Mouse (Mus musculus): ENCODE results near the gene Vmn2r1. TPM values are rescaled to one million over a fixed set of nuclear protein-coding genes. Genes with fewer than 3 reads are reported as not detected.

Gene Vmn2r1
- 0.13 and 0.15 TPM in 2 replicates for polyA plus RNA-seq (2012; rRNA removed)

DNA sequence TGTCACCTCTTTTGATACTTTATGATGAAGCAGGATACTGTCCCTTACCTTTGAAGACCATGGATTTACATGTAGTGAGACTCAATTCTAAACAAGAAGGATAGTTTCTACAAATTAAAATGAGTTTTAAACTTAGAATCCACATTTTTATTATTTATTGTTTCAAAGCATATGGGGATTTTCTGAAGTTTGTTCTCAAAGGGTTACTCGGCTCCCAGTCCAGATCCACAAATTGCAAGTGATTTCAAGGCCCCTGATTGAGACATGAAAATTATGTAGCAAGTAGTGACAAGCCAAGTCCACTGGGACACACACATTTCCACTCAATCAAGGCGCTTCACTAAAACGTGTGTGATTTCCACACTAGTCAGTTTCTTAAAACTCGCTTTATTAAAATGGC lies at the start of gene Vmn2r1:
TSS of gene Vmn2r1 (plus strand) at position 301 of the 400 bp plus-strand sequence.
- H3K4me3 ChIP-seq (ENCODE audit: control insufficient read depth, low read depth, low read length) = no peak within 1 kb of the TSS
- no peak for TF ChIP-seq POLR2A (IDR thresholded peaks at IDR 0.05; ENCODE audit: control insufficient read depth, low read depth, low read length)
- TF ChIP-seq CTCF (IDR thresholded peaks at IDR 0.05; ENCODE audit: control insufficient read depth, insufficient read depth, insufficient replicate concordance, low read depth, low read length) = no peak
- no peaks in the 10 kb centered on the region for H3K4me1 ChIP-seq (ENCODE audit: control insufficient read depth, insufficient read depth, low read length)
- H3K27ac ChIP-seq (ENCODE audit: control insufficient read depth, insufficient read depth, low read depth, low read length) = no peak within 1 kb of the TSS
- H3K36me3 ChIP-seq (ENCODE audit: control insufficient read depth, insufficient read depth, low read length) = no peaks in the 10 kb centered on the region
- no peaks in the 10 kb centered on the region for H3K27me3 ChIP-seq (ENCODE audit: control insufficient read depth, insufficient read depth, low read length)

DNA sequence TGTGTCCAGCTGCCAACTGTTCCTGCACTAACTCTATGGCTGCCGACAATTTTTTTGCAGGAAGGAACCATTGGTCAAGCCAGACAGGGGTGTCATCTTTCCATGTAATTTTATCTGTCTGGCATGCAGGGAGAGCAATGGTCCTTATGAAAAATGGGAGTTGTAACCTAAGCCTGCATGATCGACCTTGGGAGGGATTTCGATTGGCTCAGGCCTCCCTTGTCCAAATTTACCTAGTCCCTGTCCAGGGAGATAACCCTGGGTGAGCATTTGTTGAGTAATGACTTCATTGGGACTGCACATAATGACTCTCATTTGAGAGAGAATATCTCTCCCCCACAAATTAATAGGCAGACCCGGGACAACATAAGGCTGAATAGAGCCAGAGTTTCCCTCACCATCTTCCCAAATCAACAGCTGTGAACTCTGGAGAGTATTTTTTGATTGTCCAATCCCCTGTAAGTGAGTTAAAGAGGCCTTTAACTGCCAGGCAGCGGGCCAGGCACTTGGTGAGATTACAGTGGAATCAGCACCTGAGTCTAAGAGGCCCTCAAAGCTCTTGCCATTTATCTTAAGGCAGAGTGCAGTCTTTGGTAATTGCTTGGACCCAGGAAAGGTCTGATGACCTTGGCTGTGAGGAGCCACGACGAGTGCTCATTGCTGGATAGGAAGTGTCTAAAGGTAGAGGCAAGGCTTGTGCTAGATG lies 43.1 kb upstream of the Vmn2r1 start:
- H3K4me1 ChIP-seq (ENCODE audit: control insufficient read depth, insufficient read depth, low read length) = peaks cover 2% of the 10 kb centered on the region; the same call in 1 of the 2 replicates
- TF ChIP-seq CTCF (IDR thresholded peaks at IDR 0.05; ENCODE audit: control insufficient read depth, insufficient read depth, insufficient replicate concordance, low read depth, low read length) (no peak), POLR2A (IDR thresholded peaks at IDR 0.05; ENCODE audit: control insufficient read depth, low read depth, low read length) (no peak)
- no peaks in the 10 kb centered on the region for H3K27me3 ChIP-seq (ENCODE audit: control insufficient read depth, insufficient read depth, low read length)

DNA sequence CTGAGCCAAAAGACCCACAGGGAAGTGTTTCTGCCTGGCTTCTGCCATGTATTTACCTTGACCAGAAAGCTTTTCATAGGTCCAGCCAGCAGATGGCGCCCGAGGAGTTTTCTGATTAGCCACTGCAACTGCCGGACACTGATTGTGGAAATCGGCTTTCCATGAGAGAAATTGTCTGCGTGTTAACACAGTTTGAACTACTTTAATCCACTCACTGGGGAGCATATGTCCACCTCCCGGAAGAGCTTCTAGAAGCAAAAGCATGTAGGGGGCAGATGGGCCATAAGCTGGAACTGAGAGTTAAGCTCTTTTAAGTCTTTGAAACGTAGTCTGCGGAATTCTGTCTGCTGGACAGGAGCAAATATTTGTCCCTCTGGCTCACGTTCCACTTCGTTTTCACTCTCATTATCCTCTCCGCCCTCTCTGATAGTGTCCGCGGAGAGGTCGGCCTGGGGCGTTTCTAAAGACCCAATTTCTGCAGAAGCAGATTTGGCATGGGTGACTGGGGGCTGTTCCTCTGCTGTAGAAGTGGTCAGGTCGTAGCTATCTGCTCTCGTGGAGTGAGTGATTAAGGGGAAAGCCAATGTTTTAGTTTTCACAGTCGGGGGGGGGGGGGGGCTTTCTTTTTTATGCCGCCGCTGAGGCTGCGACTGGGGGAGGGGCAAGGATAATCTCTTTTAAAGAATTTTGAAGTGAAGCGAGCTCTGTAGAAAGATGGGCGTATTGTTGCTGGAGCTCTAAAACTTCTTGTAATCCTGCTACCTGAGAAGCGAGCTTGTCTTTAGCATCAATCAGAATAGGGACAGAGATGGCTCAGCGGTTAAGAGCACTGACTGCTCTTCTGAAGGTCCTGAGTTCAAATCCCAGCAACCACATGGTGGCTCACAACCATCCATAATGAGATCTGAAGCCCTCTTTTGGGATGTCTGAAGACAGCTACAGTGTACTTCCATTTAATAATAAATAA lies 41.2 kb upstream of the Vmn2r1 start:
- H3K4me1 ChIP-seq (ENCODE audit: control insufficient read depth, insufficient read depth, low read length) = peaks cover 2% of the 10 kb centered on the region; the same call in 1 of the 2 replicates
- 0 out of 2 replicates have a peak overlapping the region, but pooled peaks have one; percentile 60 for H3K27ac ChIP-seq (ENCODE audit: control insufficient read depth, insufficient read depth, low read depth, low read length)
- TF ChIP-seq POLR2A (IDR thresholded peaks at IDR 0.05; ENCODE audit: control insufficient read depth, low read depth, low read length) = no peak
- TF ChIP-seq CTCF (IDR thresholded peaks at IDR 0.05; ENCODE audit: control insufficient read depth, insufficient read depth, insufficient replicate concordance, low read depth, low read length) = peak; percentile 38; the same call in 1 of the 2 replicates

More for the DNA sequence above, 43.1 kb upstream of the Vmn2r1 start:
- H3K27ac ChIP-seq (ENCODE audit: control insufficient read depth, insufficient read depth, low read depth, low read length) = no peak overlapping the region
- H3K4me3 ChIP-seq (ENCODE audit: control insufficient read depth, low read depth, low read length) = no peak overlapping the region
- no peaks in the 10 kb centered on the region for H3K36me3 ChIP-seq (ENCODE audit: control insufficient read depth, insufficient read depth, low read length)

DNA sequence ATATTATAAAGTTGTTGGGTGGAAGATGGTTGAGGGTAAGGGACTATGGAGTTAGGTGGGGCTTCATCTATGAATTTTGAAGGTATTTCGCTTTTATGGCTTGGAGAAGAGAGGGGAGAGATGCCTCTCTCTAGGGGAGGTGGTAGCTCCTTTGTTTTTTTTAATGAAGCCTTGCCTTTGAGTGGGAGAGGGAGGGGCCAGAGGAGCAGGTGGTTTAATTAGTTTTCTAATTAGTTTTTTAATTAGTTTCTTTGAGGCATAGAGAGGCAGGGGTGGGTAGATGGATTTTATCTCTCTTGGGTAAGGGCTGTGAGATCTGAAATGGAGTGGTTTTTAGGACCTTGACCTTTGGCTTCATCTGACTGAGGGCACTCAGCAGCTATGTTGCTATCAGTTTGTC lies 31.4 kb downstream of the Vmn2r1 start:
- H3K36me3 ChIP-seq (ENCODE audit: control insufficient read depth, insufficient read depth, low read length) = no peaks in the 10 kb centered on the region
- no peak overlapping the region for H3K4me3 ChIP-seq (ENCODE audit: control insufficient read depth, low read depth, low read length)
- H3K27me3 ChIP-seq (ENCODE audit: control insufficient read depth, insufficient read depth, low read length) = no peaks in the 10 kb centered on the region
- no peak overlapping the region for H3K27ac ChIP-seq (ENCODE audit: control insufficient read depth, insufficient read depth, low read depth, low read length)
- H3K4me1 ChIP-seq (ENCODE audit: control insufficient read depth, insufficient read depth, low read length) = no peaks in the 10 kb centered on the region
- TF ChIP-seq CTCF (IDR thresholded peaks at IDR 0.05; ENCODE audit: control insufficient read depth, insufficient read depth, insufficient replicate concordance, low read depth, low read length) (no peak), POLR2A (IDR thresholded peaks at IDR 0.05; ENCODE audit: control insufficient read depth, low read depth, low read length) (no peak)

More for the DNA sequence above, 41.2 kb upstream of the Vmn2r1 start:
- no peaks in the 10 kb centered on the region for H3K36me3 ChIP-seq (ENCODE audit: control insufficient read depth, insufficient read depth, low read length)
- H3K27me3 ChIP-seq (ENCODE audit: control insufficient read depth, insufficient read depth, low read length) = no peaks in the 10 kb centered on the region
- peak overlapping the region; percentile 64 for H3K4me3 ChIP-seq (ENCODE audit: control insufficient read depth, low read depth, low read length)

DNA sequence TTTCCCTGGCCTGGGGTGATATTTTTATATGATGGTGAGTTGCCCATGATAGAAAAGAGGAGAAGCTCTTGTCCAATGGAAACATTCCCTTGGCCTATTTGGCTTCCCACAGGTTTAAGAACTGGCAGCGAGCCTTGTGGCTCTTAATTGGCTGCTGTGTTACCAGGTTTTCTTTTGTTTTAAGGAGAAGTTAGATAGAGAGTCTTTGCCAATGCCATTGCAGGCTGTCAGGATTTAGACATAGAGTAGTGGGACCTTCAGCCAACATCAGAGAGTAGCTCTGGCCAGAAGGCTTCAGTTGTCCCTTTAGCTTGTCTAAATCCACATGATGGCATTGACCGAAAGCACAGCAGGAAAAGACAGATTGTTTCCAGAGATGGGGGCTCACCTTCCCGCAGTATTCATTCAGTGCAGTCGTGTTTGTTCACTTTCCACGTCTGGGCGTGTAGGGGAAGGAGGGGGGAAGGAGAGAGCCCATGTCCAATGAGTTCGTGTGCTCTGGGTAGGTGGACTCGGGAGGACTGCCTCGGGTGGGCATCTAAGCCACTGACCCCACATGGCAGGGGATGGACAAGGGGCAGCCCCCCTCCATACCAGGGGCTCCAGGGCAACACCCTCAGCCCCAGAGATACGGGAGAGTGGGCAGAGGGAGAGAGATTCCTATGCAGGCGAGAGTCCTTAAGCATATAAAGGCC lies 32.2 kb downstream of the Vmn2r1 start:
- Histone ChIP-seq H3K27ac (ENCODE audit: control insufficient read depth, insufficient read depth, low read depth, low read length) (no peak overlapping the region), H3K4me1 (ENCODE audit: control insufficient read depth, insufficient read depth, low read length) (no peaks in the 10 kb centered on the region), H3K4me3 (ENCODE audit: control insufficient read depth, low read depth, low read length) (peak overlapping the region; percentile 47), H3K27me3 (ENCODE audit: control insufficient read depth, insufficient read depth, low read length) (no peaks in the 10 kb centered on the region), H3K36me3 (ENCODE audit: control insufficient read depth, insufficient read depth, low read length) (no peaks in the 10 kb centered on the region)
- no peak for TF ChIP-seq CTCF (IDR thresholded peaks at IDR 0.05; ENCODE audit: control insufficient read depth, insufficient read depth, insufficient replicate concordance, low read depth, low read length)
- TF ChIP-seq POLR2A (IDR thresholded peaks at IDR 0.05; ENCODE audit: control insufficient read depth, low read depth, low read length) = no peak

DNA sequence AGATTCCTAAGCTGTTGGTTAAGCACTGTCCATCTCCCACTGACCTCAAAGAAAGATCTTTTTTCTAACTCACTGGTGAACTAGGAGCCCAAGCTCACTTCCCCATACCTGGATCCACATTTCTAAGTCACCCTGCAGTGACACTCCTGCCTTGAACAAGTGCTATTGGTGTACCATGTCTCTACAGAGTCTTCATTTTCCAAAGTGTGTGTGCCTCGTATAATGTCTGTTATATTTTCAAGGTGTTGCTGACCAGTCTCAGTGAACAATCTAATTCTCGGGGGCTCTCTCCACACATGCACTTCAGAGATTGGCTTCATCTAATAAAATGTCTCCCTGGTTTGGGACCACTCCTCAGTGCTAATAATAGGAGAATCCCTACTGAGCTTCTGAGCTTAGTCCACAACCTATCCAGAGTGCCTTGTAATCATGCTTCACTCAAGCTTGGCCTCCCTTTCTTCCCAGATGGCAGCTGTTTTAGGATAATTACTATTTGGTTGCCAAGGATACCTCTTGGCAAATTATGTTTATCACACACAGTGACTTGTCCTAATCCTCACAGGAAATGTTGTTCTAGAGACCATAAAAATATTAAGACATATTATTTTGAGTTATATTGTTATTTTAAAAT lies 60.6 kb downstream of the Vmn2r1 start, which contains the start of gene Vmn2r2:
TSS of gene Vmn2r2 (minus strand) at position 51 of the 631 bp plus-strand sequence.
- Histone ChIP-seq H3K27me3 (ENCODE audit: control insufficient read depth, insufficient read depth, low read length) (no peaks in the 10 kb centered on the region), H3K4me3 (ENCODE audit: control insufficient read depth, low read depth, low read length) (no peak within 1 kb of the TSS), H3K27ac (ENCODE audit: control insufficient read depth, insufficient read depth, low read depth, low read length) (no peak within 1 kb of the TSS), H3K4me1 (ENCODE audit: control insufficient read depth, insufficient read depth, low read length) (no peaks in the 10 kb centered on the region), H3K36me3 (ENCODE audit: control insufficient read depth, insufficient read depth, low read length) (no peaks in the 10 kb centered on the region)
- TF ChIP-seq CTCF (IDR thresholded peaks at IDR 0.05; ENCODE audit: control insufficient read depth, insufficient read depth, insufficient replicate concordance, low read depth, low read length) = no peak
- no peak for TF ChIP-seq POLR2A (IDR thresholded peaks at IDR 0.05; ENCODE audit: control insufficient read depth, low read depth, low read length)

Other genes starting within 250 kb of the Vmn2r1 start
- 0.23 and 0.26 TPM in 2 replicates for gene Plch1, start 182.1 kb upstream of the Vmn2r1 start, polyA plus RNA-seq (2012; rRNA removed)
- gene E130311K13Rik, start 152.1 kb upstream of the Vmn2r1 start, polyA plus RNA-seq (2012; rRNA removed) = 1.3 and 1.7 TPM in 2 replicates
- 17.6 and 18.5 TPM in 2 replicates for gene Slc33a1, start 116.8 kb upstream of the Vmn2r1 start, polyA plus RNA-seq (2012; rRNA removed)
- 17.9 and 21.5 TPM in 2 replicates for gene Gmps, start 105.4 kb upstream of the Vmn2r1 start, polyA plus RNA-seq (2012; rRNA removed)
- gene Vmn2r2, start 60.4 kb downstream of the Vmn2r1 start, polyA plus RNA-seq (2012; rRNA removed) = not detected in 2 replicates
- gene Vmn2r3, start 208.2 kb downstream of the Vmn2r1 start, polyA plus RNA-seq (2012; rRNA removed) = not detected in 2 replicates